Mouse (Mus musculus) gastrocnemius, postnatal 25 days (tissue): ENCODE data around the gene Nfam1. TPM values are rescaled to one million over a fixed set of nuclear protein-coding genes. Genes with fewer than 3 reads are reported as not detected.

Experiments
- DNase-seq: peaks from one replicate; pipeline ENCODE4 v3.0.0; 2022
- microRNA-seq, 2 experiments: library from miRNA; unstranded; fragments of <30 nt; microRNA quantifications; one replicate each; pipeline ENCODE4 v1.2.0; 2021; ENCODE audit warnings: borderline replicate concordance in 2 of 2
- total RNA-seq, 2 experiments: library from RNA; stranded (reverse); gene quantifications; 1 replicate in 1 of 2; 2 replicates in 1 of 2; pipeline ENCODE4 v1.2.3; 2021

Nfam1 gene
- total RNA-seq, 2 experiments from 2014 or later = 0.69 to 1.3 TPM

GRCm38 (mm10) chr15:82959151-82959550 is 74.0 kb downstream of the Nfam1 start:
- DNase-seq = no peak

GRCm38 (mm10) chr15:82958253-82958701 is 74.8 kb downstream of the Nfam1 start:
- DNase-seq = no peak

- DNase-seq = no peak
Observed at GRCm38 (mm10) chr15:82956721-82957120, 76.4 kb downstream of the Nfam1 start.

GRCm38 (mm10) chr15:82956310-82956709 is 76.8 kb downstream of the Nfam1 start:
- DNase-seq = no peak

GRCm38 (mm10) chr15:82955286-82955685 is 77.8 kb downstream of the Nfam1 start:
- DNase-seq = no peak

- no peak for DNase-seq
Observed at GRCm38 (mm10) chr15:82954034-82954433, 79.1 kb downstream of the Nfam1 start.

- DNase-seq = no peak
Observed at GRCm38 (mm10) chr15:82953096-82953495, 80.0 kb downstream of the Nfam1 start.

- no peak for DNase-seq
Observed at GRCm38 (mm10) chr15:82952292-82952705, 80.8 kb downstream of the Nfam1 start.

GRCm38 (mm10) chr15:82950246-82950645 is 82.9 kb downstream of the Nfam1 start:
- DNase-seq = no peak

- no peak for DNase-seq
Observed at GRCm38 (mm10) chr15:82947431-82947830, 85.7 kb downstream of the Nfam1 start.

- no peak for DNase-seq
Observed at GRCm38 (mm10) chr15:82944479-82945195, 88.5 kb downstream of the Nfam1 start.

Small RNAs within 50 kb of the gene (microRNA-seq; reads per million reads assigned to microRNA genes)
- 0 reads per million in 2 experiments for gene Mir3080

Other genes with a start within 250 kb of the Nfam1 start
- not detected for gene Cyp2d26, start 239.0 kb downstream of the Nfam1 start, total RNA-seq
- gene Tcf20, start 45.4 kb downstream of the Nfam1 start, total RNA-seq = 10 to 100 TPM; 24.4 to 25.5 TPM
- gene Serhl, start 56.2 kb upstream of the Nfam1 start, total RNA-seq = 10 to 100 TPM; 27.0 to 28.4 TPM
- gene Rrp7a, start 89.5 kb upstream of the Nfam1 start, total RNA-seq = 10 to 100 TPM; 41.8 to 42.8 TPM
- gene Poldip3, start 116.1 kb upstream of the Nfam1 start, total RNA-seq = 10 to 100 TPM; 16.7 to 16.9 TPM
- gene Cyb5r3, start 139.3 kb upstream of the Nfam1 start, total RNA-seq = 10 to 100 TPM; 47.0 to 65.7 TPM
- gene A4galt, start 218.5 kb upstream of the Nfam1 start, total RNA-seq = 1 to 10 TPM; 3.7 to 4.3 TPM